Mouse (Mus musculus): Measurements from ENCODE around the gene Hspa2.

- no peak for TF ChIP-seq CTCF (IDR thresholded peaks at IDR 0.05; ENCODE audit: low read depth)
- no peak for TF ChIP-seq EP300 (optimal IDR thresholded peaks at IDR 0.05)
These were observed 41.7 kb upstream of the Hspa2 start for GRCm38 (mm10) chr12:76362303-76362676.

Data from stomach, postnatal 0 days (tissue).